Mouse (Mus musculus) midbrain, embryonic 15.5 days (tissue): ENCODE data around the gene Tnp1. TPM values are rescaled to one million over a fixed set of nuclear protein-coding genes. Genes with fewer than 3 reads are reported as not detected.

ENCODE experiments used
- ATAC-seq: fragments of 200-750 bp; cut with Nextera tagmentation; replicated peaks from 2 replicates; pipeline ENCODE4 v1.8.0; 2017; ENCODE audit warnings: moderate TSS enrichment
- H3K27ac ChIP-seq: fragments of 300-500 bp; sonication (generic); 2 replicates; pipeline ENCODE4 v1.5.1; 2015; ENCODE audit warnings: mild to moderate bottlenecking, inconsistent platforms
- H3K27me3 ChIP-seq: fragments of 300-500 bp; sonication (generic); replicated peaks from 2 replicates; pipeline ENCODE4 v1.6.1; 2015; ENCODE audit warnings: inconsistent platforms
- H3K36me3 ChIP-seq: fragments of 300-500 bp; sonication (generic); replicated peaks from 2 replicates; pipeline ENCODE4 v1.6.1; 2015; ENCODE audit warnings: inconsistent platforms
- H3K4me1 ChIP-seq: fragments of 300-500 bp; sonication (generic); 2 replicates; pipeline ENCODE4 v1.6.1; 2015; ENCODE audit warnings: inconsistent platforms
- H3K4me2 ChIP-seq: fragments of 300-500 bp; sonication (generic); 2 replicates; pipeline ENCODE4 v1.6.1; 2015; ENCODE audit warnings: inconsistent platforms, mild to moderate bottlenecking, moderate library complexity
- H3K4me3 ChIP-seq: fragments of 300-500 bp; sonication (generic); 2 replicates; pipeline ENCODE4 v1.5.1; 2015; ENCODE audit warnings: mild to moderate bottlenecking, inconsistent platforms
- H3K9ac ChIP-seq: fragments of 300-500 bp; sonication (generic); 2 replicates; pipeline ENCODE4 v1.6.1; 2015; ENCODE audit warnings: mild to moderate bottlenecking, inconsistent platforms
- H3K9me3 ChIP-seq: fragments of 300-500 bp; sonication (generic); 2 replicates; pipeline ENCODE4 v1.6.1; 2016; ENCODE audit warnings: inconsistent platforms
- WGBS: fragments of 180-500 bp; shearing (Covaris S2); methylation state at CpG from one replicate; pipeline ENCODE4 v1.1.7; 2015; ENCODE audit warnings: mixed read lengths; 5-methylcytosine and 5-hydroxymethylcytosine counted together
- polyA plus RNA-seq: library from polyadenylated mRNA; unstranded; fragments of >200 nt; fragmentation: Nextera tagmentation; extraction: Ambion mirVana; gene quantifications from 2 replicates; pipeline ENCODE4 v1.2.1, GENCODE M21; 2015

Tnp1 gene
- polyA plus RNA-seq, 1 experiment from 2014 or later, result not detected

DNA sequence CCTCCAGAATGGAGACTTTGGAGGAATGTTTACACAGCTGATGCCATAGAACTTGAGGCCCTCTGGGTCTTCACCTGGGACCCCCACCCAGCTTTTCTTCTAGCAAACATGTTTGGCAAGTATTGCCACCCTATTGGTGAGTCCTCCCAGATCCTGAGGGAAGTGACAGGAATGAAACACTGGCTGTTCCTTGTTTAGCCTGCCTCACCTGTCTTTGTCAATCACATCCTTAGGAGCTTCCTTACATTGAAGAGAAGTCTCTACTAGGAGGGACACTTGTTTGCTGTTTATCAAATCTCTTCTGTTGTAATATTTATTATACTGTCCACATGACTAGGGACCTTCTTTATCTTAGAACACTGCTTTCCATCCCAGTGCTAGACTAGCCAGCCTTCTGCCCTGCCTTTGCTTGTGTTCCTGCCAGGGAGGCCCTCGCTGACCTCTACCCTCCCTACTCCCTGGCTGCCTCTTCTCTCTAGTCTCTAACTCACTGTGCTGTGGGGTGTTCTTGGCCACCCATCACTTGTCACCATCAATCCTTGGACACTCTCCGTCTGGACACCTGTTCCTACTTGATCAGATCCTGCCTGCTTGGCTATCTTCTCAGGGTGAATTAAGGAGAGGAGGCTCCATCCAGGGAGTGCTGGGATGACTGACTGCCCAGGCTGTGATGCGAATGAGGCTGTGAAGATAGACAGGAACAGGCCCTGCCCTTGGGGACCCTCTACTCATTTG, 25.1 kb upstream of the Tnp1 start:
- H3K4me2 ChIP-seq, result no peak overlapping the region
- ATAC-seq, result no peak

DNA sequence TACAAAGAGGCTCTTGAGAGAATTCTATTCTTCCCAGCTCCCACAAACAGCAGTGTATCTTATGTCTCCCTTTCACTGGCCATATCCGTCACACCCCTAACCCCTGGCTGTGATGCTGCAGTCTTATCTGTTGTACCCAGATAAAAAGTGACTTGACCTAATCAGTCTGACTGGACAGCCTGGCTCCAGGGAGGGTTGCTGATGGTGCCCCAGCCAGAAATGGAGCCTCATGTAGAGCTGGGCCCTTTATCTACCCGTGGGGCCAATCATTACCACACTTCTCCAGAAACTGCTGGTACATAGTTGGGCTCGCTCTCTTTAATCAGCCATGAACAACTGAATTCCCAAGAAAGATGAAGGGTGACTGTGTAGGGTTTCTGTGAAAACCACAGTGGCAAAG, 22.8 kb upstream of the Tnp1 start:
- Histone ChIP-seq H3K27me3 (no peaks in the 10 kb centered on the region), H3K4me1 (no peaks in the 10 kb centered on the region), H3K4me2 (no peak overlapping the region), H3K4me3 (no peak overlapping the region), H3K9me3 (no peaks in the 10 kb centered on the region), H3K36me3 (no peaks in the 10 kb centered on the region), H3K9ac (no peak overlapping the region), H3K27ac (no peak overlapping the region)
- 83% methylated on average over 3 of the region's 3 CpGs for WGBS
- no peak for ATAC-seq

More for the DNA sequence above, 25.1 kb upstream of the Tnp1 start:
- H3K9me3 ChIP-seq, result no peaks in the 10 kb centered on the region
- H3K4me3 ChIP-seq, result no peak overlapping the region
- no peak overlapping the region for H3K27ac ChIP-seq
- no peak overlapping the region for H3K9ac ChIP-seq
- no peaks in the 10 kb centered on the region for H3K36me3 ChIP-seq
- H3K27me3 ChIP-seq, result no peaks in the 10 kb centered on the region
- WGBS, result 84% methylated on average over 3 of the region's 3 CpGs
- no peaks in the 10 kb centered on the region for H3K4me1 ChIP-seq

DNA sequence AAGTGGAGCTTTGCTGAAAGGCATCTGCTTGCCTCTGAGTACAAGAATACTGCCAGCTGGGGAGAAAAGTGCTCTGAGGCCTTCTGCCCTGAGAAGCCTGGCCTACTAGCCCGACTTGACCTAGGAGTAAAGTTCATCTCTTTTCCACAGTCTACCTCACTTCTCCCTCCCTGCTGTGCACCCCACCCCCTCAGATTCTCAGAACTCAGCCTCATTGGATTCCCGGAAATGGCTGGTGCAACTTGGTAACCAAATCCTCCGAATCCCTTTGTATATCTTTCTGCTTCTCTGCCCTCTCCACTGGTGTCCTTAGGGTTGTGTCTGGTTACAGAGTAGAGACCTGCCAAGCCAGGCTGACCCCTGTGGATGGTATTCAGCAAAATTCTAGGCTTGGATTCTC, 20.8 kb upstream of the Tnp1 start:
- H3K9me3 ChIP-seq, result no peaks in the 10 kb centered on the region
- no peak overlapping the region for H3K9ac ChIP-seq
- H3K27me3 ChIP-seq, result no peaks in the 10 kb centered on the region
- no peak overlapping the region for H3K27ac ChIP-seq
- no peaks in the 10 kb centered on the region for H3K36me3 ChIP-seq
- 33% methylated on average over 3 of the region's 3 CpGs for WGBS
- H3K4me3 ChIP-seq, result no peak overlapping the region
- no peaks in the 10 kb centered on the region for H3K4me1 ChIP-seq
- ATAC-seq, result no peak
- no peak overlapping the region for H3K4me2 ChIP-seq

DNA sequence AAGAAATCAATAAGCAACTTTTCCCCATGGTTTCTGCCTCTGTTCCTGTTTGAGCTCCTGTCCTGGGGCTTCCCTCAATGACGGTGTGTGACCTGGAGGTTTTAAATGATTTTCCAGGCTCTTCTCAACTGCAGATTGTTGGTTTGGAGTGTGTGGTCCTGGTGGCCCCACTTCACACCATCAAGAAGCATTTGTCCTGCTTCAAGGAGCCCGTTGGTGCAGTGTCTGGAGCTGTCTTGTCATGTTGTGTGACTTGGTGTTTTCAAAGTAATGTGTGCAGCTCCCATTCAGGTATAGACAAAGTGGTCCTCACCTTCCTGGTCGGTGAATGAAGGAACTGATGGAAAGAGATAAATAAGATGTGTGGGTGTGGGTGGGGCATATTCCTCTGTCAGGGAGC, 20.0 kb upstream of the Tnp1 start:
- Histone ChIP-seq H3K9me3 (no peaks in the 10 kb centered on the region), H3K27ac (no peak overlapping the region), H3K27me3 (no peaks in the 10 kb centered on the region), H3K4me3 (no peak overlapping the region), H3K9ac (no peak overlapping the region), H3K4me2 (no peak overlapping the region), H3K4me1 (no peaks in the 10 kb centered on the region), H3K36me3 (no peaks in the 10 kb centered on the region)
- WGBS, result 85% methylated on average over 3 of the region's 3 CpGs
- ATAC-seq, result no peak

DNA sequence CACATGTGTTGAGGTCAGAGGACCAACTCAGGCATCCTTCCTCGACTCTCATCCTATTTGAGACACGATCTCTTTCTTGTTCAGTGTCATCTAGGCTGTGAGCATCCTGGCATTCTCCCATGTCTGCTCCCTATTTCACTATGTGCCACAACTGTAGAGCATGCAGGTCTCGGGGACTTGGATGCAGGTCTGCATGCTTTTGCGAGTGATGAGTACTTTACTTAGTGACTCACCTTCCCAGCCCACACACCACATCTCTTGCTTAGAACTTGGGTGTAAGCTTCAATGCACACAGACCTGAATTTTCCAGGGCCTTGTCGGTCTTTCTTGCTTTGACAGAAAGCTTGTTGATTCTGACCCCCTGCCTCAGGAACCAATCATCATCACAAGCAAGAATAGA, 16.8 kb upstream of the Tnp1 start:
- Histone ChIP-seq H3K9ac (no peak overlapping the region), H3K4me3 (no peak overlapping the region), H3K27me3 (no peaks in the 10 kb centered on the region), H3K4me2 (no peak overlapping the region), H3K9me3 (no peaks in the 10 kb centered on the region), H3K27ac (no peak overlapping the region), H3K36me3 (no peaks in the 10 kb centered on the region), H3K4me1 (no peaks in the 10 kb centered on the region)
- WGBS, result 90% methylated on average over 5 of the region's 5 CpGs
- no peak for ATAC-seq

DNA sequence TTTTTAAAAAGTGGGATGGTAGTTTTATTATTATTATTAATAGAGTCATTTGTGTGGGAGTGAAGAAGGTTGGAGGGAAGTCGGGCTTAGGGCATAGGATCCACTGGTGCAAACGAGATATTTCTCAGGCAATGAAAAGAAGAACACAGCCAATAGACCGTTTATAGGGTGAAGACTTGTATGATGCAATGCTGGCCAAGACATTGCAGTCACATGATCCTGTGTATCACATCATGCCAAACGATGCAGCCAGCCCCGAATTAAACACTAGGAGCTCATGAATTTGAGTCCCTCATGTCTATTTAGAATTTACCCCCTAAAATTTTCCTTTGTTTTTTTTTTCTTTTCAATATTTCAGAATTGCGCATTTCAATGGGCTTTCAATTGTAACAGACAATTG, 13.0 kb upstream of the Tnp1 start:
- no peak overlapping the region for H3K9ac ChIP-seq
- no peak overlapping the region for H3K27ac ChIP-seq
- no peak overlapping the region for H3K4me2 ChIP-seq
- no peak for ATAC-seq
- no peaks in the 10 kb centered on the region for H3K36me3 ChIP-seq
- 89% methylated on average over 6 of the region's 6 CpGs for WGBS
- H3K27me3 ChIP-seq, result no peaks in the 10 kb centered on the region
- no peak overlapping the region for H3K4me3 ChIP-seq
- H3K9me3 ChIP-seq, result no peaks in the 10 kb centered on the region
- H3K4me1 ChIP-seq, result no peaks in the 10 kb centered on the region

DNA sequence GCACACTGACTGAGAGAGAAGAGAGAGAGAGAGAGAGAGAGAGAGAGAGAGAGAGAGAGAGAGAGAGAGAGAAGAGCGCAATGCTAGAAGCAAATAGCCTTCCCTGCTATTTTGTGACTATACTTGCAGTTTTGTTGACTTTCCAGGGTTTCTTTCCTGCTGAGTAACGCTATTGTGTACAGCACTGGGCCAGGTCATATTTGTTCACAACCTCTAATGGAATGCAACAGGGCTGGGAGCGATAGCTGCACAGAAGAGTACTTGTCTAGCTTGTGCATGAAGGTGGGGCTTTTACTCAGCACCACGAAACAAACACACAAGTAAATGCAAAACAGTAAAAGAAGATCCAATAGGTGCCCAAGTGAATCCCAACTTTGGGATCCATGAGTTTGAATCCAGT, 11.7 kb upstream of the Tnp1 start:
- WGBS, result 74% methylated on average over 4 of the region's 4 CpGs
- no peak for ATAC-seq

DNA sequence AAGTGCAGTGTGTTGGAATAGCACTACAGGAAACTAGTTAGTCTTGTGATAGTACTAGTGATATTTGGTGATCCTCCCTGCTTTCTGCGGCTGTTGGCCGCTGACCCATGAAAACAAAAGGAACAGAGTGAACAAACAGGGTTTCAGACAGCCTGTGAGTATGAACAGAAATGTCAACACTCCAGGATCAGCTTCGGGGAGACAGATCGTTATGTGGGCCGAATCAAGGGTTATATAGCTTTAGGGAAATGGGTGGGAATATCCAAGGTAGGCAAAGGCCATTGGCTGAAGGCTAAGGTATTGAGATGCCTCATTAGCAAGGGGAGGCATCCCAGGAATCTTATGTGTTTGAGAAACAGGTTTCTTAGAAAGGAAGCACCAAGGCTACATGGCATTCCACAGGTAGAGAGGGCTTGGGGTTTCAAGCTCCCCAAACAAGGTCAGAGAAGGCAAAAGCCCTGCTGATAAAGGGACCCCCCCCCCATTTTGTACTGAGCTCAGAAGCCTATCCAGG, 11.1 kb upstream of the Tnp1 start:
- Histone ChIP-seq H3K36me3 (no peaks in the 10 kb centered on the region), H3K27me3 (no peaks in the 10 kb centered on the region), H3K27ac (no peak overlapping the region), H3K4me2 (no peak overlapping the region), H3K9me3 (no peaks in the 10 kb centered on the region), H3K9ac (no peak overlapping the region), H3K4me1 (no peaks in the 10 kb centered on the region), H3K4me3 (no peak overlapping the region)
- 78% methylated on average over 5 of the region's 5 CpGs for WGBS
- ATAC-seq, result no peak

More for the DNA sequence above, 11.7 kb upstream of the Tnp1 start:
- Histone ChIP-seq H3K27ac (no peak overlapping the region), H3K9me3 (no peaks in the 10 kb centered on the region), H3K27me3 (no peaks in the 10 kb centered on the region), H3K36me3 (no peaks in the 10 kb centered on the region), H3K9ac (no peak overlapping the region), H3K4me3 (no peak overlapping the region), H3K4me1 (no peaks in the 10 kb centered on the region), H3K4me2 (no peak overlapping the region)

DNA sequence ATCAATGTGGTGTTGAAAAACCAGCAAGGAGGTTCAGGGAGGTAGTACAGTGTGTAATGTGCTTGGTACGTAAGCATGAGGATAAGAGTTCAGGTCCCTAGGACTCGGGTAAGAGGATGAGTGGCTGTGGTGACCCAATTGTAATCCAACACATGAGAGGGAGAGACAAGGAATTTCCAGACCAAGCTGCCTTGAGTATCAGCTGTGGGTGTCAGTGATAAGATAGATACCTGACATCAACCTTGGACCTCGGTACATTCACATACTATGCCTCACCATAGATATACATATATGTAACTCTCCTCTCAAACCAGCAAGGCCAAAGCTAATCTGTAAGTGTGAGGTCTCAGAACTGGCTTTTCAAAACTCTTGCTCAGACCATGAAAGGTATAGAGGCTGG, 10.4 kb upstream of the Tnp1 start:
- Histone ChIP-seq H3K27ac (no peak overlapping the region), H3K4me2 (no peak overlapping the region), H3K9ac (no peak overlapping the region), H3K4me3 (no peak overlapping the region), H3K36me3 (no peaks in the 10 kb centered on the region), H3K4me1 (no peaks in the 10 kb centered on the region), H3K27me3 (no peaks in the 10 kb centered on the region), H3K9me3 (no peaks in the 10 kb centered on the region)
- no peak for ATAC-seq
- 91% methylated on average over 3 of the region's 3 CpGs for WGBS

DNA sequence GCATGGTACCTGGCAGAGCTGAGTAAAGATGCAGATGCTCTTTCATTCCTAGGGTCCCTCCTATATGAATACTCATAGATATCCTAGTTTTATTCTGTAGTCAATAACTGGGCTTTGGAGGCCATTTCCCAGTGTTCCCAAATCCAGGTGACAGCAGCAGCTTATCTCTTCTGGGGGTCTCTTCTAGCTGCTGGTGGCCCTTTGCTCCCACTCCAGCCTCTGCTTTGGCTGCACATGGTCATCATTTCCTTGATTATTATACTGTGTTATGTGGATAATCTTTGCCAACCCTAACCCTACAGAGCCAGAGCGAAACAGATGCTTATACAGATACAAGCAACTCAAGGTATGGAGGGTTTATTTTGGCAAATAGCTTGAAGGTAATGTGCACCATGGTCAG, 8.9 kb downstream of the Tnp1 start:
- Histone ChIP-seq H3K4me2 (no peak overlapping the region), H3K9ac (no peak overlapping the region), H3K36me3 (no peaks in the 10 kb centered on the region), H3K4me3 (no peak overlapping the region), H3K27ac (no peak overlapping the region), H3K9me3 (no peaks in the 10 kb centered on the region), H3K27me3 (no peaks in the 10 kb centered on the region), H3K4me1 (no peaks in the 10 kb centered on the region)
- 96% methylated on average over 1 of the region's 1 CpGs for WGBS
- ATAC-seq, result no peak

DNA sequence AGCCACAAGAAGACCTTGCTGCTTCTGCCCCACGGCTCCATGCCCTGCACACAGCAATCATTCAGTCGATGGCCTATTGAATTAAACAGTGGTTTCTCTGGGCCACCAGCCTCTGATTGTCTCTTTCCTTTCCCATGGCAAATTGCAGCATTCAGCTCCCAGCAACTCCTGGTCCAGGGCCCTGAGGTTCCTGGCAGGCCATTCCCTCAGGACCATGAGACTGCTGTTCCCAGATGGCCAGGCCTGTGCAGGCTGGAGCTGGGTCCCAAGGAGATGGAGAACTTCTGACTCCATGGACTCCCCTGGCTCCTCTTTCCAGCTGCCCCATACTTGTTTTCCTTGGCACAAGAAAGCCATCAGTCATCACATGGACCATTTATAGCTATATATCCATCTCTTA, 10.8 kb downstream of the Tnp1 start:
- ATAC-seq, result no peak
- no peaks in the 10 kb centered on the region for H3K9me3 ChIP-seq
- no peak overlapping the region for H3K4me3 ChIP-seq
- H3K9ac ChIP-seq, result no peak overlapping the region
- H3K27ac ChIP-seq, result no peak overlapping the region
- H3K27me3 ChIP-seq, result no peaks in the 10 kb centered on the region
- H3K4me1 ChIP-seq, result no peaks in the 10 kb centered on the region
- no peaks in the 10 kb centered on the region for H3K36me3 ChIP-seq
- no peak overlapping the region for H3K4me2 ChIP-seq
- WGBS, result 85% methylated on average over 2 of the region's 2 CpGs

DNA sequence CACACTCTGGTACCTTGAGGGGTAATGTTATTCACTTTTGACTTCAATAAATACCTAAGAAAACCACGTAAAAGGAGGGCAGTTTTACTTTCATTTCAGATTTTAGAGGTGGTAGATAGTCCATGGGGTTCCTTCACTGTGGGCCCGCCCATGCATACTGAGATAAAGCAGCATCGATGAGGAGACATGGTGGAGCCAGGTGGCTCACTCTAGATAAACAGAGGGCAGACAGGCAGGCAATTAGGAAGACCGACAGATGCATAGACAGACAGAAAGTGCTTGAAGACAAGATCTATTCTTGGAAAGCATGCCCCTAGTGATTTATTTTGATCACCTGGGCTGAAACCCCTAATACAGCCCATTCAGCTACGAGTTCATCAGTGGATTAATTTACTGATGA, 13.1 kb downstream of the Tnp1 start:
- Histone ChIP-seq H3K4me2 (no peak overlapping the region), H3K27me3 (no peaks in the 10 kb centered on the region), H3K9me3 (no peaks in the 10 kb centered on the region), H3K9ac (no peak overlapping the region), H3K4me3 (no peak overlapping the region), H3K27ac (no peak overlapping the region), H3K36me3 (no peaks in the 10 kb centered on the region), H3K4me1 (no peaks in the 10 kb centered on the region)
- WGBS, result 89% methylated on average over 5 of the region's 5 CpGs
- ATAC-seq, result no peak

DNA sequence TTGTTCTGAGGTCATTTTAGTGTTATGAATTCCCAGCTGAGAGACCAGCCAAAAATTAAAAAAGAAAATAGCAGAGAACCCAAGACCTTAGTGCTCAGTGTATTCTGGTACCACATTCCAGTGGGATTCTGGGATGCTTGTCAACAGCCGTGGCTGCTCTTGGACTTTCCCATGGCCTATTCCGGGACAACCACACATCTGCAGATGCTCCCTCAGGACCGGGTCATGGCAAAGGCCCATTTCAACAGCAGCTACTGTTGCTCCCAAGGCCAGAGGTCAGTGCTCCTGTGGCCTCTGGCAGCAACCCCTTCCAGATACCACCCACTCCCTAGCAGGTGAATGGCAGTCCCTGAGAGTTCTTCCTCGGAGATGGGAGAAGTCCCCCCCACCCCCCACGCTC, 13.7 kb downstream of the Tnp1 start:
- H3K36me3 ChIP-seq, result no peaks in the 10 kb centered on the region
- no peak overlapping the region for H3K4me3 ChIP-seq
- no peaks in the 10 kb centered on the region for H3K27me3 ChIP-seq
- ATAC-seq, result no peak
- no peak overlapping the region for H3K9ac ChIP-seq
- H3K4me2 ChIP-seq, result no peak overlapping the region
- no peak overlapping the region for H3K27ac ChIP-seq
- H3K9me3 ChIP-seq, result no peaks in the 10 kb centered on the region
- 84% methylated on average over 5 of the region's 5 CpGs for WGBS
- no peaks in the 10 kb centered on the region for H3K4me1 ChIP-seq
